Mouse (Mus musculus): ENCODE data around the gene Gm10197. TPM values are rescaled to one million over a fixed set of nuclear protein-coding genes. Genes with fewer than 3 reads are reported as not detected.

The Gm10197 gene
- polyA plus RNA-seq, 1 experiment, result not detected

DNA sequence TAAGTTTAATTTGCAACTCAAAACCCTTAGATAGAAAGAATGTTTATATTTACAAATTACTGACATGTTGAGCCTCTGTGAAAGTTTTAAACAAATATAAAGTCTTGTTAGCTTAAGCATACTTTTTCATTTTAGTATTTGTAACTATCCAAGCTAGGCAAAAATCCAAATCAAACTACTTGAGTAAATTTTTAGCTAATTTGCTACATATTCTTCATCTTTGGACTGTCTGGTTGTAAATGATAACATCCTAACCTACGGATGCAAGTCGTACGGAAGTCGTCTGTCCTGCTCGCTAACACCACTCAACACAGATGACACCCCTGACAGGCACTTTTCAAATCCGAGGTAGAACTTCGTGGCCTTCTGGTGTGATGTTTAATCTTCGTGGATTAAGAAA lies 6.1 kb upstream of the Gm10197 start:
- TF ChIP-seq POLR2A (IDR thresholded peaks at IDR 0.05; ENCODE audit: borderline replicate concordance, low read depth, low read length), result no peak
- no peak for TF ChIP-seq CTCF (IDR thresholded peaks at IDR 0.05; ENCODE audit: low read depth, low read length)
- Histone ChIP-seq H3K27ac (ENCODE audit: insufficient read depth, low read depth, low read length) (no peak overlapping the region), H3K4me3 (ENCODE audit: insufficient read depth, low read length) (no peak overlapping the region), H3K4me1 (ENCODE audit: control insufficient read depth, insufficient read depth, low read length) (no peaks in the 10 kb centered on the region)

DNA sequence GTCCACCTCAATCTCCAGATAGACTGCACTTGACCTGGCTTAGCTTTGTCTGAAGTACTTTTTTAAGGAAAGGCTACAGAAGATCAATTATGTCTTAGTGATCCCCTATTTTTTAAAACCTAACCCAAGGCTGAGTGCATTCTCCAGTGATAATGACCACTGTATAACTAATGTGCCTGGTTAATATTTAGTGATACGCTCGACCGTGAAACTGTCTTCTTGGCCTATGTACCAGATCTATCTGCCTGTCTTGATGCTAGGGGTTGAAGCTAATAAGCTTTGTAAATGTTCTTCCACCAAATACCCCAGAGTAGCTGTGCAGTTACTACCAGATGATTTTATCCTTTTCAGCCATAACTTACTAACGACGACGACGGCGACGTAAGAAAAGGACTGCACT lies 4.2 kb upstream of the Gm10197 start:
- Histone ChIP-seq H3K27ac (ENCODE audit: insufficient read depth, low read depth, low read length) (no peak overlapping the region), H3K4me1 (ENCODE audit: control insufficient read depth, insufficient read depth, low read length) (no peaks in the 10 kb centered on the region), H3K4me3 (ENCODE audit: insufficient read depth, low read length) (no peak overlapping the region)
- TF ChIP-seq CTCF (IDR thresholded peaks at IDR 0.05; ENCODE audit: low read depth, low read length), result no peak
- no peak for TF ChIP-seq POLR2A (IDR thresholded peaks at IDR 0.05; ENCODE audit: borderline replicate concordance, low read depth, low read length)

DNA sequence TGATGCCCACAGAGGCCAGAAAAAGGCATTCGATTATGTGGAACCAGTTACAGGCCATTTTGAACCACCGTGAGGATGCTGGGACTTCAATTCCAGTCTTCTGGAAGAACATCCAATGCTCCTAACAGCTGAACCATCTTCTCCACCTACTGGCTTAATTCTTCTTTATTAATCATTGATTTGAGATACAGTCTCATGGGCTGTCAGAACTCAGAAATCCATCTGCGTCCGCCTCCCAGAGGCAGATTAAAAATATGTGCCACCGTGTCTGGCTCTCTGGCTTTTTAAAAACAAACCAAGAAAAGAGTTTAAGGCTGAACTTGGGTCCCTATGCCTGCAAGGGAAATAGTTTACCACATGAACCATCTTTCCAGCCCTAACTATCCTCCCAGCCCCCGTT lies 3.7 kb upstream of the Gm10197 start:
- no peak overlapping the region for H3K27ac ChIP-seq (ENCODE audit: insufficient read depth, low read depth, low read length)
- H3K4me3 ChIP-seq (ENCODE audit: insufficient read depth, low read length), result no peak overlapping the region
- H3K4me1 ChIP-seq (ENCODE audit: control insufficient read depth, insufficient read depth, low read length), result no peaks in the 10 kb centered on the region
- TF ChIP-seq CTCF (IDR thresholded peaks at IDR 0.05; ENCODE audit: low read depth, low read length) (no peak), POLR2A (IDR thresholded peaks at IDR 0.05; ENCODE audit: borderline replicate concordance, low read depth, low read length) (no peak)

DNA sequence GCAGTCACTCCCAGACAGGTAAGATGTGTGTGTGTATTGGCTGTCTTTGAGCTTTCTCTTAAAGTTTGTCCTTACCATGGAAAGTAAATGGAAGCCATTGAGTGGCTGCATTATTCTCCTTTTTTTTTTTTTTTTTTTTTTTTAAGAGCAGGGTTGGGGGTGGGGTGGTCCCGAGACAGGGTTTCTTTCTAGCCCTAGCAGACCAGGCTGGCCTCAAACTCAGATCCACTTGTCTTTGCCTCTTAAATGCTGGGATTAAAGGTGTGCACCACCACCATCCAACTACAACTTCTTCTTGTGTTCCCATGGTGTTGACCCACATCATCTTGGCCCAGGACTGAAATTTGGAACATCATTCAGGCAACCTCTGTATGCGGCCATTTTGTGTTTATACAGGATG lies 2.0 kb upstream of the Gm10197 start:
- no peak overlapping the region for H3K27ac ChIP-seq (ENCODE audit: insufficient read depth, low read depth, low read length)
- TF ChIP-seq POLR2A (IDR thresholded peaks at IDR 0.05; ENCODE audit: borderline replicate concordance, low read depth, low read length) (no peak), CTCF (IDR thresholded peaks at IDR 0.05; ENCODE audit: low read depth, low read length) (no peak)

DNA sequence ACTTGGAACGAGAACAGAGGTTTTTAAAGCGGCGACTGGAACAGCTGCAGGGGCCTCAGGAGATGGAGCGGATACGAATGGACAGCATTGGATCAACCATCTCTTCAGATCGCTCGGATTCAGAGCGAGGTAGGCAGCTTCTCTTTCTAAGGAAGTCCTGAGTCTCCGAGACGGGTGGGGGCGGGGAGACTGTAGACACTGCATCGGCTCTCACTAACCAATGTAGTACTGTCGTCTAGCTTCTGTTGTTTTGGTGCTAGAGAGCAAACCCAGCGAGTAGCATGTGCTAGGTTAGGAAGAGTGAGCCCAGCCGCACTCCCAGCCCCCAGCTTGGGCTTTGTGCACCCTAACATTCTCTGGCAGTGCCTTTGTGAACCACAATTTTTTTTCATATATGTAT lies 1.3 kb downstream of the Gm10197 start:
- no peak overlapping the region for H3K27ac ChIP-seq (ENCODE audit: insufficient read depth, low read depth, low read length)
- TF ChIP-seq POLR2A (IDR thresholded peaks at IDR 0.05; ENCODE audit: borderline replicate concordance, low read depth, low read length), result no peak
- TF ChIP-seq CTCF (IDR thresholded peaks at IDR 0.05; ENCODE audit: low read depth, low read length), result no peak
- no peak overlapping the region for H3K4me3 ChIP-seq (ENCODE audit: insufficient read depth, low read length)
- peaks cover 9% of the 10 kb centered on the region for H3K4me1 ChIP-seq (ENCODE audit: control insufficient read depth, insufficient read depth, low read length)

More for the DNA sequence above, 2.0 kb upstream of the Gm10197 start:
- Histone ChIP-seq H3K4me3 (ENCODE audit: insufficient read depth, low read length) (no peak overlapping the region), H3K4me1 (ENCODE audit: control insufficient read depth, insufficient read depth, low read length) (no peaks in the 10 kb centered on the region)

DNA sequence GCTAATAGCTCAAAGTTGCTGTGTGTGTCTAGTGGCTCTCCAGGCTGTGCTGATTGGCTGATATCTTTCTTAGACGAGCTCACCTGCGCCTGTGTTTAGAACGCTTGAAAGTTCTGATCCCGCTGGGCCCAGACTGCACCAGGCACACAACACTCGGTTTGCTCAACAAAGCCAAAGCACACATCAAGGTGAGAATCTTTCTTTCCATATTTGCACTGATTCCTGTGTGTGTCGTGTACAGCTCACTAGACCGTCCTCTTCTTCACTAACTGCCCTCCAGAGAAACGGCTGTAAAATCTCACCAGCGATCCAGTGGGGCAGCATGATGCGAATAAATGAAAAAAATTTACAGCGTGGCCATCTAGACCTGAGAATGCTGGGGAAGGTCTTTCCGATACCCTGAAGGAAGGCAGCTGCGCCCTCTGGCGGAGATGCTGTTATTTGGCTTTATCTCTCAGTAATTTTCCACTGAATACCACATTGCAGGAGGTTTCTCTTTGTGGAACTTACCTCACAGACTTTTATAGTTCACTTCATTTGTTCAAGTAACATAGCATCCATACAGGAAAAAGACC lies 2.0 kb downstream of the Gm10197 start:
- Histone ChIP-seq H3K27ac (ENCODE audit: insufficient read depth, low read depth, low read length) (no peak overlapping the region), H3K4me1 (ENCODE audit: control insufficient read depth, insufficient read depth, low read length) (peaks cover 13% of the 10 kb centered on the region), H3K4me3 (ENCODE audit: insufficient read depth, low read length) (no peak overlapping the region)
- TF ChIP-seq CTCF (IDR thresholded peaks at IDR 0.05; ENCODE audit: low read depth, low read length) (peak; percentile 70), POLR2A (IDR thresholded peaks at IDR 0.05; ENCODE audit: borderline replicate concordance, low read depth, low read length) (no peak)

DNA sequence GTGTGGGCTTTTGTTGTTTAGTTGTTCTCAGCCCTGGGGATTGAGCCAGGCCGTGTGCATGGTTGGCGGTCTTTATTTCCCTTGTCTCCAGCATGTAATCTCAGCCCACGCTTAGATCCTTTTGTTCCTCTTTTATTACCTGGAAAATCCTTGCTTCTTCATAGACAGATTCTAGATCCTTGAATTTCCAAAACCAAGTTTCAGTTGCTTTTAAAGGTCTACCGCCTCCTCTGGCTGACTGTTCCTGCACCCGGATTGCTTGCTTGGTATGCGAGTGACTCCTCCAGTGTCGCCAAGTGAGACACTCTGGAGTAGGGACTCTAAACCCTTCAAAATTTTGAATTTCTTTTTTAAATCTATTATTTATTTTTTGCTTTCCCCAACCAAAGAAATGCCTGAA lies 4.7 kb downstream of the Gm10197 start:
- TF ChIP-seq CTCF (IDR thresholded peaks at IDR 0.05; ENCODE audit: low read depth, low read length) (no peak), POLR2A (IDR thresholded peaks at IDR 0.05; ENCODE audit: borderline replicate concordance, low read depth, low read length) (no peak)
- Histone ChIP-seq H3K27ac (ENCODE audit: insufficient read depth, low read depth, low read length) (no peak overlapping the region), H3K4me1 (ENCODE audit: control insufficient read depth, insufficient read depth, low read length) (peaks cover 16% of the 10 kb centered on the region), H3K4me3 (ENCODE audit: insufficient read depth, low read length) (no peak overlapping the region)

DNA sequence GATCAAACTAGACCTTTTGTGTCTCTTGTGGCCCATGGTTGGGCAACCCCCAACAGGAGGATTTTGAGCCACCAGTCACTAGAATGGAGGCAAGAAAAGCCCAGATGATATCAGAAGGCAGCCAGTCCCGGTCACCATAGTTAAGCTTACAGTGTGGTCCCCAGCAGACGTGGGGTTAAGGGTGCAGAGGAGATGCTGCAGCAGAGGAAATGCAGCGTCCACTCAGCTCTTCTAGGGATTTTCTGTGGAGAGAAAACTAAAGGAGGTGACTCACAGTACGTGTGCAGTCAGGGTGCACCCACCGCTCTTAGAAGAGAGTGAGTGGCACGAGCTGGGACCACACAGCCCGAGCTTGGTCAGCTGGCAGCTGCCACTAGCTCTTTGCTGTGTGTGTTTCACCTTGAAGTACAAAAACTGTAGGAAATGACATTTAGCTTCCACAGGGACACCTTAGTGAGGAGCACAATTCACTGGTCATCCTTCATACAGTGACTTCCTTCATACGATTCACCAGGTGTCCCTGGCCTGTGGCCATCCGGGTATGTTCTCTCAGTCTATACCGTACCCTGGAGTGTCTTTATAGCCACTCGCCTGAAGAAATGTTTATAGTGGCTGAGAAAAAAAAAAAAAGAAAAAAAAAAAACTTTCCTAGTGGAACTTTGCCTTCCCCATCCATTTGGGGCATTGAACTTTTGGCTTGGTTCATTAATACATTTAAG lies 5.3 kb downstream of the Gm10197 start:
- TF ChIP-seq CTCF (IDR thresholded peaks at IDR 0.05; ENCODE audit: low read depth, low read length), result no peak
- Histone ChIP-seq H3K4me1 (ENCODE audit: control insufficient read depth, insufficient read depth, low read length) (peaks cover 16% of the 10 kb centered on the region), H3K27ac (ENCODE audit: insufficient read depth, low read depth, low read length) (no peak overlapping the region), H3K4me3 (ENCODE audit: insufficient read depth, low read length) (no peak overlapping the region)

DNA sequence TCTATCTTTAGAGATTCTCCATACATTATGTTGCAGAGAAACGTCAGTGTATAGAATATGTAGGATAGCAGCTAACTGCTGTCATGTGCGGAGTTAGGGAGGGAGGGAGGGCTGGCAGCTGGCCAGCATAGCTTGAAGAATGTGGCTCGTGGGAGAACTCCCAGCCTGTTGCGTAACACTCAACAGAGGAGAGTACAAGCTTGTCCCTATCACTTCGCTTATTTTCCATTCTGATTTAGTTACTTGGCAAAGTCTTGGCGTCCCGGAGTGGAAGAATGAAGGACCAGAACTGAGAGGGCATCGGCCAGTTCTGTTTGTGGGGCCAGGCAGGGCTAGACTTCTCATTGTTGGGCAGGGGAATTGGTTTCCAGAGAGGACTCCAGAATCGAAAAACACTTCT lies 6.6 kb downstream of the Gm10197 start:
- Histone ChIP-seq H3K4me3 (ENCODE audit: insufficient read depth, low read length) (peak overlapping the region; percentile 35), H3K27ac (ENCODE audit: insufficient read depth, low read depth, low read length) (no peak overlapping the region), H3K4me1 (ENCODE audit: control insufficient read depth, insufficient read depth, low read length) (peaks cover 16% of the 10 kb centered on the region)
- TF ChIP-seq CTCF (IDR thresholded peaks at IDR 0.05; ENCODE audit: low read depth, low read length) (no peak), POLR2A (IDR thresholded peaks at IDR 0.05; ENCODE audit: borderline replicate concordance, low read depth, low read length) (no peak)

DNA sequence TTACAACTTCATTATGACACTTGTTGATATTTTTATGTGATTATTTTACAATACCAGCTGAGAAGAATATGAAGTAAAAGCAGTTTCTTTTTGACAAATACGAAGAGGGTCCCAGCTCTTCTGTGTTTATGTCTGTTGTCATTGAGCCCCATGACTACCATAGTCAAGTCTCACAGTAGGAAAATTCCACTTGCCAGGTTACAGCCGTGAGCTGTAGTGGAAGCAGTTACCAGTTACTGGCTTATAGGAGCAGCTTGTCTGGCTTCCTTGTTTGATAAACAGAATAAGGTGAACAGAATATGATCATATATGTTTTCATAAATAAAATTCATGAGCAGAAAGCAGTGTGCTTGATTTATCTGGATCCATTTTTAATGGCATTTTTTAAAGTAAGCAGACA lies 7.0 kb downstream of the Gm10197 start:
- H3K4me3 ChIP-seq (ENCODE audit: insufficient read depth, low read length), result no peak overlapping the region
- no peak for TF ChIP-seq CTCF (IDR thresholded peaks at IDR 0.05; ENCODE audit: low read depth, low read length)
- no peak for TF ChIP-seq POLR2A (IDR thresholded peaks at IDR 0.05; ENCODE audit: borderline replicate concordance, low read depth, low read length)
- H3K27ac ChIP-seq (ENCODE audit: insufficient read depth, low read depth, low read length), result no peak overlapping the region
- H3K4me1 ChIP-seq (ENCODE audit: control insufficient read depth, insufficient read depth, low read length), result peaks cover 16% of the 10 kb centered on the region

All from bone marrow macrophage, adult 2 months (primary cell).